Mouse (Mus musculus) stomach, embryonic 15.5 days (tissue): ENCODE data around the gene H2-D1. TPM values are rescaled to one million over a fixed set of nuclear protein-coding genes. Genes with fewer than 3 reads are reported as not detected.
"Not testable (repeated sequence)": the region's sequence is repeated elsewhere in the genome, so short reads cannot be mapped to it uniquely, and the experiment has no call there.

Source experiments
- ATAC-seq: fragments of 200-750 bp; cut with Nextera tagmentation; 2 replicates; pipeline ENCODE4 v1.8.0; 2017; ENCODE audit warnings: low read depth, moderate number of reproducible peaks, moderate TSS enrichment; ENCODE audit not compliant: insufficient read depth, low FRiP score
- H3K27ac ChIP-seq: fragments of 300-500 bp; sonication (generic); 2 replicates; pipeline ENCODE4 v1.5.1; 2015; ENCODE audit warnings: mild to moderate bottlenecking, inconsistent platforms
- H3K27me3 ChIP-seq: fragments of 300-500 bp; sonication (generic); replicated peaks from 2 replicates; pipeline ENCODE4 v1.6.1; 2015; ENCODE audit warnings: inconsistent platforms
- H3K36me3 ChIP-seq: fragments of 300-500 bp; sonication (generic); 2 replicates; pipeline ENCODE4 v1.6.1; 2015; ENCODE audit warnings: inconsistent platforms
- H3K4me1 ChIP-seq: fragments of 300-500 bp; sonication (generic); 2 replicates; pipeline ENCODE4 v1.6.1; 2015; ENCODE audit warnings: inconsistent platforms
- H3K4me2 ChIP-seq: fragments of 300-500 bp; sonication (generic); 2 replicates; pipeline ENCODE4 v1.6.1; 2015; ENCODE audit warnings: mild to moderate bottlenecking, inconsistent platforms
- H3K4me3 ChIP-seq: fragments of 300-500 bp; sonication (generic); replicated peaks from 2 replicates; pipeline ENCODE4 v1.5.1; 2015; ENCODE audit warnings: inconsistent platforms
- H3K9ac ChIP-seq: fragments of 300-500 bp; sonication (generic); 2 replicates; pipeline ENCODE4 v1.6.1; 2015; ENCODE audit warnings: inconsistent platforms
- H3K9me3 ChIP-seq: fragments of 300-500 bp; sonication (generic); 2 replicates; pipeline ENCODE4 v1.6.1; 2016; ENCODE audit warnings: inconsistent platforms
- whole genome bisulfite sequencing: fragments of 180-500 bp; shearing (Covaris S2); methylation state at CpG from one replicate; pipeline ENCODE4 v1.1.7; 2015; 5-methylcytosine and 5-hydroxymethylcytosine counted together
- polyA plus RNA-seq: library from polyadenylated mRNA; unstranded; fragments of >200 nt; fragmentation: Nextera tagmentation; extraction: Ambion mirVana; gene quantifications from 2 replicates; pipeline ENCODE4 v1.2.1, GENCODE M21; 2015

The H2-D1 gene
- polyA plus RNA-seq, 1 experiment from 2014 or later, result 148 TPM

- ATAC-seq, result no peak
- Histone ChIP-seq H3K4me3 (no peak overlapping the region), H3K27me3 (no peaks in the 10 kb centered on the region), H3K36me3 (peaks cover 13% of the 10 kb centered on the region), H3K9ac (no peak overlapping the region), H3K9me3 (no peaks in the 10 kb centered on the region), H3K4me1 (peaks cover 41% of the 10 kb centered on the region), H3K27ac (peak overlapping the region; percentile 95), H3K4me2 (peak overlapping the region; percentile 12; the same call in 1 of the 2 replicates)
- WGBS, result 54% methylated on average over 5 of the region's 5 CpGs
These were observed 29.9 kb upstream of the H2-D1 start for GRCm38 (mm10) chr17:35232659-35233058.

- no peak for ATAC-seq
- Histone ChIP-seq H3K27me3 (no peaks in the 10 kb centered on the region), H3K9me3 (no peaks in the 10 kb centered on the region), H3K4me3 (peak within 1 kb of the TSS; percentile 58; the same call in 1 of the 2 replicates), H3K4me1 (peaks cover 39% of the 10 kb centered on the region), H3K36me3 (peaks cover 13% of the 10 kb centered on the region), H3K9ac (peak within 1 kb of the TSS; percentile 22; the same call in 1 of the 2 replicates), H3K4me2 (peak within 1 kb of the TSS; percentile 79), H3K27ac (peak within 1 kb of the TSS; percentile 95)
- WGBS, result 38% methylated on average over 18 of the region's 18 CpGs
These were observed 29.2 kb upstream of the H2-D1 start, which contains the start of gene Atp6v1g2 for GRCm38 (mm10) chr17:35233114-35233980. Atp6v1g2 (plus strand) TSS chr17:35233660.

GRCm38 (mm10) chr17:35234090-35234489 lies 28.4 kb upstream of the H2-D1 start:
- peaks cover 39% of the 10 kb centered on the region for H3K4me1 ChIP-seq
- H3K9ac ChIP-seq, H3K27me3 ChIP-seq, ATAC-seq, H3K9me3 ChIP-seq: not testable (repeated sequence)
- peaks cover 12% of the 10 kb centered on the region for H3K36me3 ChIP-seq
- WGBS, result 78% methylated on average over 7 of the region's 7 CpGs
- H3K4me2 ChIP-seq, result peak overlapping the region; percentile 79
- peak overlapping the region; percentile 58; the same call in 1 of the 2 replicates for H3K4me3 ChIP-seq
- H3K27ac ChIP-seq, result peak overlapping the region; percentile 95

- H3K27me3 ChIP-seq, result no peaks in the 10 kb centered on the region
- ATAC-seq, result no peak
- H3K9ac ChIP-seq, result peak overlapping the region; percentile 70
- no peaks in the 10 kb centered on the region for H3K9me3 ChIP-seq
- peaks cover 5% of the 10 kb centered on the region; the same call in 1 of the 2 replicates for H3K36me3 ChIP-seq
- peak overlapping the region; percentile 79 for H3K4me2 ChIP-seq
- peaks cover 34% of the 10 kb centered on the region for H3K4me1 ChIP-seq
- 2% methylated on average over 31 of the region's 31 CpGs for WGBS
- peak overlapping the region; percentile 95 for H3K27ac ChIP-seq
- peak overlapping the region; percentile 58 for H3K4me3 ChIP-seq
These were observed 27.6 kb upstream of the H2-D1 start for GRCm38 (mm10) chr17:35234903-35235302.

GRCm38 (mm10) chr17:35235614-35236389 lies 26.7 kb upstream of the H2-D1 start, which contains the start of gene Nfkbil1:
Nfkbil1 (minus strand) TSS chr17:35235792.
- Histone ChIP-seq H3K27ac (peak within 1 kb of the TSS; percentile 95), H3K9me3 (no peaks in the 10 kb centered on the region), H3K36me3 (peaks cover 5% of the 10 kb centered on the region; the same call in 1 of the 2 replicates), H3K27me3 (no peaks in the 10 kb centered on the region), H3K4me3 (peak within 1 kb of the TSS; percentile 58), H3K9ac (peak within 1 kb of the TSS; percentile 70), H3K4me1 (peaks cover 41% of the 10 kb centered on the region), H3K4me2 (peak within 1 kb of the TSS; percentile 79)
- under 1% methylated on average over 35 of the region's 35 CpGs for WGBS
- peak; percentile 80 for ATAC-seq

GRCm38 (mm10) chr17:35236390-35236746 lies 26.2 kb upstream of the H2-D1 start:
- H3K27ac ChIP-seq, result peak overlapping the region; percentile 95
- no peaks in the 10 kb centered on the region for H3K9me3 ChIP-seq
- H3K27me3 ChIP-seq, result no peaks in the 10 kb centered on the region
- peaks cover under 1% of the 10 kb centered on the region; the same call in 1 of the 2 replicates for H3K36me3 ChIP-seq
- H3K4me1 ChIP-seq, result peaks cover 43% of the 10 kb centered on the region
- peak overlapping the region; percentile 58 for H3K4me3 ChIP-seq
- under 1% methylated on average over 18 of the region's 18 CpGs for WGBS
- peak overlapping the region; percentile 17; the same call in 1 of the 2 replicates for H3K9ac ChIP-seq
- peak; percentile 57 for ATAC-seq
- H3K4me2 ChIP-seq, result peak overlapping the region; percentile 79

- H3K4me2 ChIP-seq, result no peak overlapping the region
- H3K36me3 ChIP-seq, result no peaks in the 10 kb centered on the region
- H3K27ac ChIP-seq, result no peak overlapping the region
- WGBS, result 80% methylated on average over 9 of the region's 9 CpGs
- peaks cover 39% of the 10 kb centered on the region for H3K4me1 ChIP-seq
- no peaks in the 10 kb centered on the region for H3K27me3 ChIP-seq
- no peak overlapping the region for H3K9ac ChIP-seq
- ATAC-seq, result no peak
- H3K4me3 ChIP-seq, result no peak overlapping the region
- no peaks in the 10 kb centered on the region for H3K9me3 ChIP-seq
These were observed 25.5 kb upstream of the H2-D1 start for GRCm38 (mm10) chr17:35236996-35237395.

- Histone ChIP-seq H3K4me3 (no peak overlapping the region), H3K4me2 (no peak overlapping the region), H3K27ac (no peak overlapping the region), H3K27me3 (no peaks in the 10 kb centered on the region), H3K4me1 (peaks cover 34% of the 10 kb centered on the region), H3K9me3 (no peaks in the 10 kb centered on the region), H3K36me3 (no peaks in the 10 kb centered on the region), H3K9ac (no peak overlapping the region)
- ATAC-seq, result no peak
- WGBS, result 90% methylated on average over 12 of the region's 12 CpGs
These were observed 25.0 kb upstream of the H2-D1 start for GRCm38 (mm10) chr17:35237504-35237903.

GRCm38 (mm10) chr17:35239700-35240099 lies 22.8 kb upstream of the H2-D1 start:
- Histone ChIP-seq H3K4me2 (no peak overlapping the region), H3K27me3 (no peaks in the 10 kb centered on the region), H3K4me1 (peaks cover 32% of the 10 kb centered on the region), H3K36me3 (peaks cover 7% of the 10 kb centered on the region; the same call in 1 of the 2 replicates), H3K4me3 (no peak overlapping the region), H3K9me3 (no peaks in the 10 kb centered on the region), H3K27ac (peak overlapping the region; percentile 99; the same call in 1 of the 2 replicates), H3K9ac (no peak overlapping the region)
- WGBS, result 75% methylated on average over 5 of the region's 5 CpGs
- no peak for ATAC-seq

- Histone ChIP-seq H3K4me1 (peaks cover 41% of the 10 kb centered on the region), H3K4me2 (peak overlapping the region; percentile 81), H3K27ac (peak overlapping the region; percentile 99), H3K36me3 (peaks cover 16% of the 10 kb centered on the region), H3K4me3 (peak overlapping the region; percentile 70), H3K9ac (peak overlapping the region; percentile 10; the same call in 1 of the 2 replicates), H3K27me3 (no peaks in the 10 kb centered on the region), H3K9me3 (no peaks in the 10 kb centered on the region)
- ATAC-seq, result peak; percentile 6; the same call in 1 of the 2 replicates
- 22% methylated on average over 12 of the region's 12 CpGs for WGBS
These were observed 21.9 kb upstream of the H2-D1 start for GRCm38 (mm10) chr17:35240384-35241304.
